Mouse (Mus musculus) urinary bladder, adult 18-20 months (tissue): ENCODE measurements around the gene Brinp3.

Experiments
- DNase-seq, 2 experiments: peaks; one replicate each; pipeline ENCODE4 v3.0.0; 2022; ENCODE audit warnings: low spot score in 2 of 2, mixed read lengths in 2 of 2

Gene Brinp3

GRCm38 (mm10) chr1:146792826-146793225 lies 298.3 kb downstream of the Brinp3 start:
- DNase-seq = no peak

DNA sequence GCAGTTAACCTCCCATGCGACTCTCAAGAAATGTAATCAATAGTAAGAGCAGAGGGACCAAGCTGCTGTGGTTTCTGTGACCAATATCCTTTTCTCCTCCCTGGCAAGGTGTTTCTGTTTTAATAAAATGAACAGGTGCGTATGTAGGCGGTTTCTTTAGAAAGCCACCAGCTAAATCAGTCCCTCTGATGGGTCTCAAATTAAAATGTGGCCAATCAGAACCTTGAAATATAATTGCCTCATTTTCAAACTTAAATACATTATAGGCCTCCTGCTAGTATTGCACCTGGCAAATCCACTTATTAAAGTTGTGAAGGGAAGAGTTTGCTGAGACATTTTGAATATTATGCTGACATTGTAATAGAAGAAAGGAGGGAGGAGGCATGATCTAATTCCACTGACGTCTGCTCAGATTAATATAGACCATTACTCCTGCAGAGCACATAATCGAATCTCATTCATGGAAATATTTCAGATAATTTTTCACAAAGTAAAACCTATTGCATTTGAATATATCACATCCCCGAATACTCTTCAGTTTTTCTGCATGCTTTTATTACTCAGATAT lies 305.5 kb downstream of the Brinp3 start:
- DNase-seq = no peak

DNA sequence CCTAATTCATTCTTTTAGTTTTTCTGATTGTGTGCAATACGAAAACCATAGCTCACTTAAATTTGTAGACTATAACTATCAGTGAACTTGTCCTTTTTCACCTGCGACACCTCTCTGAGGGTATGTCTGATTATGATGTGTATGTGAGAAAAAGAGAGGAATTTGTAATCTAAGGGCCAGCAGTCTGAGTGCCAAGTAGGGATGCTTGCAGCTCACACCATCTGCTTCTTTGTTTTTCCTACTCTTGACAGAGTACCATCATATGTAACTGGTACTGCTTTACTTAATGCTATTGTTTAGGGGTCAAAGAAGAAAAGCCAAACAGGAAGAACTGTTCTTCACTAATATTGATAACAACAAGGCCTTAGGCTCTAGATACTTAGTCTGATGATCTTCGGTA lies 307.3 kb downstream of the Brinp3 start:
- DNase-seq = no peak

DNA sequence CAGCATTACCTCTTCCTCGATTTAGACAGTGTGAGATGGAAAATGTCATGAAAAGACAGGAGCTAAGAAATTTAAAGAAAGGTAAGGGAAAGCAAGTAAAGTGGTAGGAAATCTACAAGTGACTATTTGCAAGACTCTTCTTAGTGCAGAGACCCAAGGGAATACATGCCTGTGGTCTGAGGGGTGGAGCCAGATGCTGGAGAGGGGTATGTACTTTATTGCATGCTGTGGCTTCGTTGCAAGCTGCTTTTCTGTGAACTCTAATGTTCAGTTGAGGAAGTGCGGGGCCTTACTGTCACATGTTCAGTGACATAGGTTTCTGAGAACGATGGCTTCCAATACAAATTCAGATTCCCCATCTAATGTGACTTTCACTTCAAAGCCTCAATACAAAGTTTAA lies 313.2 kb downstream of the Brinp3 start:
- DNase-seq = no peak

DNA sequence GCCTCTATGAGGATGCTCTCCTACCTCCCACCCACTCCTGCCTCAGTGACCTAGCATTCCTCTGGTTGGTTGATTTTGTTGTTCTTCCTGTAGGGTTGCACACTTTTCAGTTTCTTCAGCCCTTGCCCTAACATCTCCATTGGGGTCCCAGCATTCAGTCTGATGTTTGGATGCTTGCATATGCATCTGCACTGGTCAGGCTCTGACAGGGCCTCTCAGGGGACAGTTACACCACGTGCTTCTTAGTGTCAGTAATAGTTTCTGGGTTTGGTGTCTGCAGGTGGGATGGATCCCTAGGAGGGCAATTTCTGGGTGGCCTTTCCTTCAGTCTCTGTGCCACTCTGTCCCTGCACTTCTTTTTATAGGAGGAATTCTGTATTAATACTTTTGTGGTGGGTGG lies 339.3 kb downstream of the Brinp3 start:
- no peak for DNase-seq

DNA sequence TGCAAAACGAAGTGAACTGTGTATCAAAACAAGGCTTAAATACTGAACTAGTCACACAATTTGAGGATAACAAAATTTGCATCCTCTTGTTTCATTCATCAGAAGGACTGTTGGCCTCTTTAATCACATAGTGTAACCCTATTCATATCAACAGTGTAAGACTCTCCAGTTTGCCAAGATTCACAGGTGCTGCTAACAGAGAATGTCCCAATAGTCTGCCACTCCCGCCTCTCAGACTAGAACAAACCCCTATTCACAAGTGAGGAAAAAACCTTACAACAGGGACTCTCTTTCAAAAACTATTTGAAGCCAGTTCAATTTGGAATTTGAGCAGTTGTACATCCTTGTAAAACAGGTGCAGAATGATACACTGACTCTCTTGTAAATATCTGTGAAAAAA lies 349.5 kb downstream of the Brinp3 start:
- no peak for DNase-seq

DNA sequence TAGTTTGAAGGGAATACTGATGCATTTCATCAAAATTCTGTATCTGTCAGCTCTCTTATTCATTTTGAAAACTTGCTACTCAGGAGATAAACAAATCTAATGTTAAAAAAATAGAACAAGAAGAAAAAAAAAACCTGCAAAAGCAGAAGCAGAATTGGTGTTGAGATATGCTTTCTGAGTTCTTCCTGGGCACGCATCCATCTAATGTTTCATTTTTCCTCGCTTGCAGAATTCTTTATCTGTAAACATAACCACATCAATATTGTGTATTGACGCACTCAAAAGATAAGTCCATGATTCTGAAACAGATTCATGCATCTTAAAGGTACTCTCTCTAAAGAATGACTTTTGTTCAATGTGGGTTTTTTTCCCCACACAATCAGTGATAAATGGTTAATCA lies 354.3 kb downstream of the Brinp3 start:
- no peak for DNase-seq

- DNase-seq = no peak
Measured at GRCm38 (mm10) chr1:146850147-146850546, 355.6 kb downstream of the Brinp3 start.

GRCm38 (mm10) chr1:146898636-146899035 lies 404.1 kb downstream of the Brinp3 start:
- no peak for DNase-seq

- no peak for DNase-seq
Measured at GRCm38 (mm10) chr1:146901691-146902090, 407.1 kb downstream of the Brinp3 start.

DNA sequence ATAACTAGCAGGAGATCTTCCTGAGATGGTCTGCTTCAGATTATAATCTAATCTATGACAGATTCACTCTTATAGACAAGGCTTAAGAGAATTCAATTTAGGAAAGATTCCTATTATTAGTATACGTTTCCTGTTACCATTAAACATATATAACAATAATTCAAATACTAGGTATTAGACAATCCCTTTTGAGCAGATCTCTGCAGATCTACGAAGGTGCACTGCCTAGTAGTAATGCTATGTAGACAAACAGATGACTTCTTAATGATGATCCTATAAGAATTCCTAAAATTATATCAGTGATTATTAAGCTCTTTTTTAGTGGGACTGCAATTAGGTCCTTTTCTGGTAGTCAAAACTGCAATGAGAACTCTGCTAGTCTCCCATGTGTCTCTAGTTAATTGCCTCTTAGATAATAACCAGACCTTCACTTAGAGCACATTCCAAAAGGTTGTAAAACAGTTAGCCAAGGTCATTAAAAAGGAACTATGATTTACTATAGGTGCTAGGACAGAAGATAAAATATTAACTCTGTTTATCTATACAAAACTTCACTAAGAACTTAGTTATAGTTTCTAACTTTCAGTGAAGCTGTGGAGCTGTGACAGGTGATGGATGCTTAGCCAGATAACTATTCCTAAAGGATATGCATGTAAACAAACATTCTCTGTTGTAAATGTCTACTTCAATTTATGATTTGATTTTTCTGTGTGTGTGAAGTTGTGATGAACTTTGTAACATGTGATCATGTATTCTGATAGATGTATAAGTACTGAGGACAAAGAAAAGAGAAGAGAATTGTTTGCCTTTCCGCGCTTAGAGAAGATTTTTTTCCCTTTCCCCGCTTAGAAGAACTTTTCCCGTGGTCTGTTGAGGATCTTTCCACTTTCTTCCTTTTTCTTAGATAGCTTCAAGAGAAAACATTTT lies 445.2 kb downstream of the Brinp3 start:
- no peak for DNase-seq
